Mouse (Mus musculus) embryonic facial prominence, embryonic 15.5 days (tissue): Measurements from ENCODE around the gene Elovl4. TPM values are rescaled to one million over a fixed set of nuclear protein-coding genes. Genes with fewer than 3 reads are reported as not detected.

Source experiments
- polyA plus RNA-seq: library from polyadenylated mRNA; unstranded; fragments of >200 nt; fragmentation: Nextera tagmentation; extraction: Ambion mirVana; gene quantifications from 2 replicates; pipeline ENCODE4 v1.2.1, GENCODE M21; 2015

The Elovl4 gene
- polyA plus RNA-seq, 1 experiment from 2014 or later, result 84.0 TPM

Other genes with a start within 250 kb of the Elovl4 start
- gene Ttk, start 28.4 kb upstream of the Elovl4 start, polyA plus RNA-seq, result 23.9 and 24.5 TPM in 2 replicates
- gene Bckdhb, start 118.9 kb upstream of the Elovl4 start, polyA plus RNA-seq, result 38.8 and 42.3 TPM in 2 replicates